In the genomic region with DNA sequence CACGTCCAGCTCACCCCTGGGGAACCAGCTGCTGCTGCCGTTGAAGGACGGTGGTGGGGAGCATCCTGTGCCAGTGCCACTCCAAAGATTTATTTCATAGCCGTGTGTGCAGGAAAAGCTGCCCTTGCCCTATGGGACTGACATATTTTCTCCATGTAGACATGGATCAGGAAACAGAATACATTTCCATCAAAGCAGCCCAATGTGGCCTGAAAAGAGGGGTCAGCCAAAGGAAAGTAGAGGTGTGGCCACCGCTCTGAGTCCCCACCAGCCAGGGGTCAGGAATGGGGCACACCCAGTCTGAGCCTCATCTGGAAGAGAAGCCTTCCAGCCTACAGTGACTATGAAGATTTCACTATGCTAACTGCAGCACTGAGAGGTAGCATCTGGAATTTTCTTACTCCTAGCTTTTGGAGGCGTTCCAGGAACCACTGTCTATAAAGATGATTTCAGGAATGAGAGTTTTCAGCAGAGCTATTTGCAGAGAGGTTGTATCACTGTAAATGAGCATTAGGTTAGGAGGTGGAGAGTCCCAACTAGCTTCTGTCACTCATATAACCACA, we compare ENCODE assay signal across 9 mouse cellular contexts.
DNase-seq lines count a peak whose midpoint lies in the region; ATAC-seq and TF ChIP-seq lines count a peak whose summit lies in the region.
"Had no signal": no experiment of that assay in that cellular context is flagged by ENCODE, and none has a peak within 500 bp of the region (broad histone marks: within the 10 kb centered on the region; RNA-seq: fewer than 3 reads in every experiment).

No protein-coding gene starts in this region.

- H3K4me2 ChIP-seq in hindbrain, embryonic 14.5 days (replicated peaks) = no peak overlapping the region
- no peak overlapping the region for H3K4me2 ChIP-seq in hindbrain, embryonic 12.5 days (replicated peaks)
- peak overlapping the region; percentile 20; the same call in 1 of the 2 replicates for H3K4me2 ChIP-seq in limb, embryonic 14.5 days (replicated peaks; ENCODE audit: low read depth, low read length, severe bottlenecking)

- H3K4me1 ChIP-seq in hindbrain, embryonic 14.5 days (replicated peaks; ENCODE audit: control insufficient read depth, insufficient read depth, low read length) = peaks cover 9% of the 10 kb centered on the region; the same call in 1 of the 2 replicates
- peaks cover 11% of the 10 kb centered on the region for H3K4me1 ChIP-seq in hindbrain, embryonic 12.5 days
- H3K4me1 ChIP-seq in limb, embryonic 14.5 days (ENCODE audit: control insufficient read depth, insufficient read depth, low read length) = peaks cover 11% of the 10 kb centered on the region

- no peak overlapping the region for H3K9ac ChIP-seq in hindbrain, embryonic 14.5 days
- no peak overlapping the region for H3K9ac ChIP-seq in hindbrain, embryonic 12.5 days
- H3K9ac ChIP-seq in limb, embryonic 14.5 days (ENCODE audit: low read depth, low read length, severe bottlenecking) = no peak overlapping the region

- TF ChIP-seq POLR2A in limb, embryonic 14.5 days (IDR thresholded peaks at IDR 0.05; ENCODE audit: borderline replicate concordance, extremely low read depth, insufficient read depth, insufficient read length) = no peak

- H3K27ac ChIP-seq in hindbrain, embryonic 14.5 days = peak overlapping the region; percentile 21; the same call in 1 of the 2 replicates
- no peak overlapping the region for H3K27ac ChIP-seq in hindbrain, embryonic 12.5 days
- peak overlapping the region; percentile 43 for H3K27ac ChIP-seq in gastrocnemius, adult 2 months
- no peak overlapping the region for H3K27ac ChIP-seq in limb, embryonic 14.5 days (replicated peaks; ENCODE audit: low read depth, low read length)
- H3K27ac ChIP-seq: macrophage had no signal

- intact Hi-C loops in gastrocnemius, adult 2 months (cut with DNase I) = no loop called here
- intact Hi-C loops in left cerebral cortex, postnatal 36 days (cut with DNase I) = no loop called here

- H3K36me3 ChIP-seq in hindbrain, embryonic 14.5 days (replicated peaks; ENCODE audit: control insufficient read depth, insufficient read depth) = no peaks in the 10 kb centered on the region
- H3K36me3 ChIP-seq in hindbrain, embryonic 12.5 days = 0 out of 2 replicates have a peak, but pooled peaks cover 5% of the 10 kb centered on the region
- no peaks in the 10 kb centered on the region for H3K36me3 ChIP-seq in limb, embryonic 14.5 days (ENCODE audit: control insufficient read depth, insufficient read depth, low read length)

- H3K9me3 ChIP-seq in hindbrain, embryonic 14.5 days (ENCODE audit: control insufficient read depth, low read length) = no peaks in the 10 kb centered on the region
- no peaks in the 10 kb centered on the region for H3K9me3 ChIP-seq in hindbrain, embryonic 12.5 days (replicated peaks)
- H3K9me3 ChIP-seq in limb, embryonic 14.5 days (ENCODE audit: control insufficient read depth, low read length) = no peaks in the 10 kb centered on the region

- POLR2A ChIA-PET in Patski (lab: Charles Lee) = no interaction called here

- CTCF ChIA-PET in Patski (lab: Charles Lee) = no interaction called here

- WGBS in hindbrain, embryonic 14.5 days = 48% methylated on average over 6 of the region's 6 CpGs
- WGBS in hindbrain, embryonic 12.5 days = 43% methylated on average over 6 of the region's 6 CpGs
- 27% methylated on average over 6 of the region's 6 CpGs for WGBS in limb, embryonic 14.5 days

- H3K4me3 ChIP-seq in hindbrain, embryonic 14.5 days (replicated peaks; ENCODE audit: low read length) = no peak overlapping the region
- no peak overlapping the region for H3K4me3 ChIP-seq in hindbrain, embryonic 12.5 days
- H3K4me3 ChIP-seq in gastrocnemius, adult 2 months = no peak overlapping the region
- no peak overlapping the region for H3K4me3 ChIP-seq in limb, embryonic 14.5 days (replicated peaks; ENCODE audit: low read length)

- no peak for ATAC-seq in hindbrain, embryonic 14.5 days (ENCODE audit: low FRiP score)
- ATAC-seq in hindbrain, embryonic 12.5 days (ENCODE audit: low FRiP score) = no peak
- ATAC-seq in Patski = peak; percentile 66
- peak; percentile 85 for ATAC-seq in limb, embryonic 14.5 days (ENCODE audit: low FRiP score, low read depth)

- TF ChIP-seq CTCF in Patski (IDR thresholded peaks at IDR 0.05) = no peak
- no peak for TF ChIP-seq CTCF in gastrocnemius, adult 2 months (IDR thresholded peaks at IDR 0.05)

- H3K27me3 ChIP-seq in hindbrain, embryonic 14.5 days (ENCODE audit: control insufficient read depth, insufficient read depth, low read length) = no peaks in the 10 kb centered on the region
- no peaks in the 10 kb centered on the region for H3K27me3 ChIP-seq in hindbrain, embryonic 12.5 days
- no peaks in the 10 kb centered on the region for H3K27me3 ChIP-seq in Patski
- no peaks in the 10 kb centered on the region for H3K27me3 ChIP-seq in limb, embryonic 14.5 days (ENCODE audit: control insufficient read depth, insufficient read depth, low read length)

- in situ Hi-C loops in Patski (cut with MboI; ENCODE audit: low pct_unique_long_range_greater_than_20kb) = no loop called here

- DNase-seq in hindbrain, embryonic 14.5 days (ENCODE audit: low spot score) = no peak
- peak; percentile 20 for DNase-seq in Patski (ENCODE audit: low read depth, low spot score)
- DNase-seq in gastrocnemius, adult 2 months = peak; percentile 59
- DNase-seq in limb, embryonic 14.5 days (ENCODE audit: low spot score) = peak; percentile 71
- no peak for DNase-seq in thymus, adult 18-20 months
- DNase-seq in left cerebral cortex, postnatal 36 days (ENCODE audit: low spot score in 2 of 2) = no peak
- DNase-seq in frontal cortex, postnatal 10 days (ENCODE audit: low spot score in 2 of 2) = no peak

Comparison
In these comparisons a context has a peak if more than half of its experiments do, and no peak if none do; other contexts are left out.
1. H3K27ac ChIP-seq: peak in hindbrain, embryonic 14.5 days (single experiment) and gastrocnemius, adult 2 months (single experiment); none in hindbrain, embryonic 12.5 days (single experiment) and limb, embryonic 14.5 days (single experiment).
2. ATAC-seq: peak in Patski (single experiment) and limb, embryonic 14.5 days (single experiment); none in hindbrain, embryonic 14.5 days (single experiment) and hindbrain, embryonic 12.5 days (single experiment).
3. DNase-seq: peak in Patski (single experiment), gastrocnemius, adult 2 months (single experiment) and limb, embryonic 14.5 days (single experiment); none in hindbrain, embryonic 14.5 days (single experiment), thymus, adult 18-20 months (0 of 2), left cerebral cortex, postnatal 36 days (0 of 2) and frontal cortex, postnatal 10 days (0 of 2).